Mouse (Mus musculus) ES-E14 (cell line): ENCODE data around the gene Srrm3. TPM values are rescaled to one million over a fixed set of nuclear protein-coding genes. Genes with fewer than 3 reads are reported as not detected.

Source experiments
- DNase-seq: peaks from one replicate; pipeline ENCODE4 v3.0.0-alpha.2; 2013; ENCODE audit warnings: low read depth, low spot score
- H3K27ac ChIP-seq: 2 replicates; pipeline ENCODE4 v1.5.1; 2012; ENCODE audit warnings: low read depth, mild to moderate bottlenecking, low read length, moderate library complexity, mixed read lengths; ENCODE audit not compliant: poor library complexity, insufficient read depth, severe bottlenecking
- H3K36me3 ChIP-seq: 2 replicates; pipeline ENCODE4 v1.6.1; 2012; ENCODE audit warnings: mild to moderate bottlenecking, low read length, moderate library complexity, mixed read lengths; ENCODE audit not compliant: control insufficient read depth, poor library complexity, insufficient read depth, severe bottlenecking
- H3K4me1 ChIP-seq, 2 experiments: fragments of 150-350 bp in 1 of 2; sonication (generic) in 1 of 2; 2 replicates each; pipeline ENCODE4 v1.6.1; 2012; ENCODE audit warnings: low read length in 2 of 2, mild to moderate bottlenecking in 1 of 2, mixed read lengths in 1 of 2; ENCODE audit not compliant: control insufficient read depth in 2 of 2, insufficient read depth in 2 of 2, poor library complexity in 1 of 2
- H3K4me3 ChIP-seq, 2 experiments: fragments of 150-350 bp in 1 of 2; sonication (generic) in 1 of 2; 2 replicates each; pipeline ENCODE4 v1.5.1; 2012; ENCODE audit warnings: low read length in 2 of 2, low read depth in 1 of 2, mild to moderate bottlenecking in 1 of 2, mixed read lengths in 1 of 2; ENCODE audit not compliant: insufficient read depth in 1 of 2, poor library complexity in 1 of 2, severe bottlenecking in 1 of 2
- H3K9ac ChIP-seq: 2 replicates; pipeline ENCODE4 v1.6.1; 2012; ENCODE audit warnings: low read depth, mild to moderate bottlenecking, low read length, mixed read lengths; ENCODE audit not compliant: poor library complexity, insufficient read depth, severe bottlenecking
- H3K9me3 ChIP-seq: fragments of 150-350 bp; sonication (generic); 2 replicates; pipeline ENCODE4 v1.6.1; 2012; ENCODE audit warnings: low read depth, mild to moderate bottlenecking, low read length; ENCODE audit not compliant: control insufficient read depth, insufficient read depth
- CHD2 ChIP-seq: IDR thresholded peaks from 2 replicates; pipeline ENCODE4 v1.6.1; 2014; ENCODE audit warnings: mild to moderate bottlenecking, low read depth, low read length, inconsistent platforms
- HCFC1 ChIP-seq: IDR thresholded peaks from 2 replicates; pipeline ENCODE4 v1.6.1; 2012; ENCODE audit warnings: low read length, inconsistent platforms, borderline replicate concordance; ENCODE audit not compliant: insufficient read depth
- MAFK ChIP-seq: IDR thresholded peaks from 2 replicates; pipeline ENCODE4 v1.6.1; 2014; ENCODE audit warnings: mild to moderate bottlenecking, low read depth, low read length, inconsistent platforms; ENCODE audit not compliant: insufficient read depth
- ZC3H11A ChIP-seq: IDR thresholded peaks from 2 replicates; pipeline ENCODE4 v1.6.1; 2012; ENCODE audit warnings: low read depth, mild to moderate bottlenecking, inconsistent platforms, low read length, borderline replicate concordance
- ZNF384 ChIP-seq: IDR thresholded peaks from 2 replicates; pipeline ENCODE4 v1.6.1; 2012; ENCODE audit warnings: low read depth, low read length, inconsistent platforms
- in situ Hi-C, 2 experiments: fragments of 600-800 bp; cut with MboI; formaldehyde crosslinking; loops; one replicate each; pipeline ENCODE4 v1.15.1; 2025; ENCODE audit warnings: low sequenced_read_pairs in 2 of 2, inconsistent platforms in 1 of 2; ENCODE audit not compliant: unreplicated experiment in 2 of 2
- total RNA-seq: library from RNA; depleted of rRNA; stranded (reverse); fragments of 300-350 nt; gene quantifications from 2 replicates; pipeline ENCODE4 v1.2.3, GENCODE M21; 2012

The Srrm3 gene
- total RNA-seq, 1 experiment = 0.18 TPM

- no peaks in the 10 kb centered on the region for H3K9me3 ChIP-seq
- DNase-seq = no peak
- H3K4me1 ChIP-seq = peaks cover 2 to 30% of the 10 kb centered on the region in 2 experiments; a peak in 3 of 4 replicates
- no peak overlapping the region for H3K27ac ChIP-seq
- TF ChIP-seq MAFK (no peak), CHD2 (no peak), HCFC1 (no peak), ZC3H11A (no peak), ZNF384 (no peak)
- H3K36me3 ChIP-seq = peaks cover 54% of the 10 kb centered on the region
- in situ Hi-C loops = no loop called here
- no peak overlapping the region for H3K4me3 ChIP-seq
- H3K9ac ChIP-seq = no peak overlapping the region
Measured at GRCm38 (mm10) chr5:135906846-135907245, 100.2 kb downstream of the Srrm3 start.

GRCm38 (mm10) chr5:135907256-135907655 lies 100.6 kb downstream of the Srrm3 start:
- Histone ChIP-seq H3K36me3 (peaks cover 55% of the 10 kb centered on the region), H3K27ac (no peak overlapping the region), H3K9me3 (no peaks in the 10 kb centered on the region), H3K4me1 (peaks cover 2 to 32% of the 10 kb centered on the region in 2 experiments; a peak in 3 of 4 replicates), H3K4me3 (no peak overlapping the region), H3K9ac (no peak overlapping the region)
- in situ Hi-C loops = no loop called here
- TF ChIP-seq ZC3H11A (no peak), HCFC1 (no peak), ZNF384 (no peak), MAFK (no peak), CHD2 (no peak)
- no peak for DNase-seq

GRCm38 (mm10) chr5:135908185-135908584 lies 101.5 kb downstream of the Srrm3 start:
- in situ Hi-C loops = no loop called here
- no peak overlapping the region for H3K4me3 ChIP-seq
- no peak overlapping the region for H3K9ac ChIP-seq
- DNase-seq = no peak
- peaks cover 61% of the 10 kb centered on the region for H3K36me3 ChIP-seq
- TF ChIP-seq MAFK (no peak), ZC3H11A (no peak), CHD2 (no peak), ZNF384 (no peak)
- H3K9me3 ChIP-seq = no peaks in the 10 kb centered on the region
- H3K27ac ChIP-seq = no peak overlapping the region
- H3K4me1 ChIP-seq = peaks cover under 1 to 29% of the 10 kb centered on the region in 2 experiments; a peak in 3 of 4 replicates

- Histone ChIP-seq H3K9ac (no peak overlapping the region), H3K9me3 (no peaks in the 10 kb centered on the region)
- TF ChIP-seq CHD2 (no peak), ZNF384 (no peak), HCFC1 (no peak), ZC3H11A (no peak), MAFK (no peak)
Measured at GRCm38 (mm10) chr5:135908989-135909388, 102.3 kb downstream of the Srrm3 start.

GRCm38 (mm10) chr5:135909646-135910045 lies 103.0 kb downstream of the Srrm3 start:
- no peaks in the 10 kb centered on the region for H3K9me3 ChIP-seq
- TF ChIP-seq ZNF384 (no peak), HCFC1 (no peak), ZC3H11A (no peak), CHD2 (no peak)
- no peak overlapping the region for H3K4me3 ChIP-seq
- H3K4me1 ChIP-seq = peaks cover 9 to 33% of the 10 kb centered on the region in 2 experiments; a peak in 3 of 4 replicates
- DNase-seq = no peak
- no peak overlapping the region for H3K9ac ChIP-seq
- in situ Hi-C loops = no loop called here
- no peak overlapping the region for H3K27ac ChIP-seq
- peaks cover 68% of the 10 kb centered on the region for H3K36me3 ChIP-seq

More at GRCm38 (mm10) chr5:135908989-135909388, 102.3 kb downstream of the Srrm3 start:
- Histone ChIP-seq H3K4me3 (peak overlapping the region in 1 of 2 experiments; percentile 6; a peak in 1 of 4 replicates), H3K4me1 (peaks cover 4 to 30% of the 10 kb centered on the region in 2 experiments; a peak in 3 of 4 replicates), H3K27ac (no peak overlapping the region), H3K36me3 (peaks cover 67% of the 10 kb centered on the region)
- in situ Hi-C loops = no loop called here
- no peak for DNase-seq
